Mouse (Mus musculus) limb, embryonic 11.5 days (tissue): ENCODE results near the gene Ube4a. TPM values are rescaled to one million over a fixed set of nuclear protein-coding genes. Genes with fewer than 3 reads are reported as not detected.

Experiments
- ATAC-seq: fragments of 200-750 bp; cut with Nextera tagmentation; 2 replicates; pipeline ENCODE4 v1.8.0; 2017; ENCODE audit warnings: low read depth; ENCODE audit not compliant: insufficient number of reproducible peaks, low FRiP score, low TSS enrichment
- DNase-seq: peaks from one replicate; pipeline ENCODE4 v3.0.0-alpha.2; 2015; ENCODE audit warnings: low spot score
- H3K27ac ChIP-seq: fragments of 300-500 bp; sonication (generic); replicated peaks from 2 replicates; pipeline ENCODE4 v1.5.1; 2014; ENCODE audit warnings: low read depth, mild to moderate bottlenecking, low read length
- H3K27me3 ChIP-seq: fragments of 300-500 bp; sonication (generic); 2 replicates; pipeline ENCODE4 v1.6.1; 2014; ENCODE audit warnings: mild to moderate bottlenecking, low read length, mixed read lengths; ENCODE audit not compliant: control insufficient read depth, insufficient read depth
- H3K36me3 ChIP-seq: fragments of 300-500 bp; sonication (generic); 2 replicates; pipeline ENCODE4 v1.6.1; 2014; ENCODE audit warnings: mild to moderate bottlenecking, low read length, moderate library complexity, mixed read lengths; ENCODE audit not compliant: control insufficient read depth, insufficient read depth
- H3K4me1 ChIP-seq: fragments of 300-500 bp; sonication (generic); 2 replicates; pipeline ENCODE4 v1.6.1; 2014; ENCODE audit warnings: low read length, mixed read lengths; ENCODE audit not compliant: control insufficient read depth, insufficient read depth
- H3K4me2 ChIP-seq: fragments of 300-500 bp; sonication (generic); 2 replicates; pipeline ENCODE4 v1.6.1; 2014; ENCODE audit warnings: low read depth, mild to moderate bottlenecking, moderate library complexity; ENCODE audit not compliant: severe bottlenecking
- H3K4me3 ChIP-seq: fragments of 300-500 bp; sonication (generic); 2 replicates; pipeline ENCODE4 v1.5.1; 2014; ENCODE audit warnings: low read depth, low read length
- H3K9ac ChIP-seq: fragments of 300-500 bp; sonication (generic); 2 replicates; pipeline ENCODE4 v1.6.1; 2014; ENCODE audit warnings: mild to moderate bottlenecking, low read length
- H3K9me3 ChIP-seq: fragments of 300-500 bp; sonication (generic); 2 replicates; pipeline ENCODE4 v1.6.1; 2016; ENCODE audit warnings: low read length; ENCODE audit not compliant: control insufficient read depth
- WGBS: fragments of 180-500 bp; shearing (Covaris S2); extraction: QIAGEN DNeasy Blood & Tissue Kit; methylation state at CpG from one replicate; pipeline ENCODE4 v1.1.7; 2014; 5-methylcytosine and 5-hydroxymethylcytosine counted together
- polyA plus RNA-seq: library from polyadenylated mRNA; unstranded; fragments of >200 nt; fragmentation: Nextera tagmentation; extraction: Ambion mirVana; gene quantifications from 2 replicates; pipeline ENCODE4 v1.2.1, GENCODE M21; 2014

The Ube4a gene
- polyA plus RNA-seq, 1 experiment from 2014 or later = 31.6 TPM

GRCm38 (mm10) chr9:44941756-44942155 is 23.6 kb downstream of the Ube4a start:
- H3K27me3 ChIP-seq = no peaks in the 10 kb centered on the region
- peaks cover 5% of the 10 kb centered on the region; the same call in 1 of the 2 replicates for H3K36me3 ChIP-seq
- DNase-seq (no peak), ATAC-seq (no peak)
- no peaks in the 10 kb centered on the region for H3K9me3 ChIP-seq
- H3K4me1 ChIP-seq = no peaks in the 10 kb centered on the region
- H3K4me2 ChIP-seq = no peak overlapping the region
- no peak overlapping the region for H3K9ac ChIP-seq
- no peak overlapping the region for H3K4me3 ChIP-seq
- 91% methylated on average over 4 of the region's 4 CpGs for WGBS
- no peak overlapping the region for H3K27ac ChIP-seq

- H3K9me3 ChIP-seq = no peaks in the 10 kb centered on the region
Observed at GRCm38 (mm10) chr9:44921543-44921942, 43.9 kb downstream of the Ube4a start.

GRCm38 (mm10) chr9:44921123-44921468 is 44.3 kb downstream of the Ube4a start:
- Histone ChIP-seq H3K9ac (peak overlapping the region; percentile 90), H3K9me3 (no peaks in the 10 kb centered on the region), H3K27me3 (no peaks in the 10 kb centered on the region), H3K4me3 (peak overlapping the region; percentile 92), H3K4me2 (peak overlapping the region; percentile 81), H3K36me3 (no peaks in the 10 kb centered on the region), H3K27ac (peak overlapping the region; percentile 82), H3K4me1 (peaks cover 4% of the 10 kb centered on the region; the same call in 1 of the 2 replicates)
- ATAC-seq (peak; percentile 73), DNase-seq (no peak)
- WGBS = under 1% methylated on average over 8 of the region's 8 CpGs

More at GRCm38 (mm10) chr9:44921543-44921942, 43.9 kb downstream of the Ube4a start:
- DNase-seq (no peak), ATAC-seq (no peak)
- peak overlapping the region; percentile 92 for H3K4me3 ChIP-seq
- no peaks in the 10 kb centered on the region for H3K27me3 ChIP-seq
- peak overlapping the region; percentile 82; the same call in 1 of the 2 replicates for H3K27ac ChIP-seq
- no peaks in the 10 kb centered on the region for H3K36me3 ChIP-seq
- H3K4me1 ChIP-seq = peaks cover 4% of the 10 kb centered on the region; the same call in 1 of the 2 replicates
- peak overlapping the region; percentile 90; the same call in 1 of the 2 replicates for H3K9ac ChIP-seq
- peak overlapping the region; percentile 81 for H3K4me2 ChIP-seq
- 73% methylated on average over 2 of the region's 2 CpGs for WGBS

- Histone ChIP-seq H3K9me3 (no peaks in the 10 kb centered on the region), H3K4me2 (peak within 1 kb of the TSS; percentile 81), H3K27ac (peak within 1 kb of the TSS; percentile 82), H3K27me3 (no peaks in the 10 kb centered on the region), H3K9ac (peak within 1 kb of the TSS; percentile 90), H3K4me3 (peak within 1 kb of the TSS; percentile 92), H3K36me3 (no peaks in the 10 kb centered on the region), H3K4me1 (peaks cover 4% of the 10 kb centered on the region; the same call in 1 of the 2 replicates)
- ATAC-seq (peak; percentile 86), DNase-seq (peak; percentile 90)
- under 1% methylated on average over 48 of the region's 48 CpGs for WGBS
Observed at GRCm38 (mm10) chr9:44920374-44921122, 44.9 kb downstream of the Ube4a start, which contains the start of gene Atp5l. Atp5l (minus strand) TSS chr9:44920742.

- Histone ChIP-seq H3K4me1 (peaks cover 4% of the 10 kb centered on the region; the same call in 1 of the 2 replicates), H3K36me3 (no peaks in the 10 kb centered on the region), H3K4me2 (peak overlapping the region; percentile 81), H3K27ac (no peak overlapping the region), H3K4me3 (peak overlapping the region; percentile 92), H3K27me3 (no peaks in the 10 kb centered on the region), H3K9ac (peak overlapping the region; percentile 90), H3K9me3 (no peaks in the 10 kb centered on the region)
- no peak for DNase-seq
- 44% methylated on average over 2 of the region's 2 CpGs for WGBS
- ATAC-seq = no peak
Observed at GRCm38 (mm10) chr9:44919606-44920005, 45.8 kb downstream of the Ube4a start.

- Histone ChIP-seq H3K27ac (no peak overlapping the region), H3K4me2 (no peak overlapping the region), H3K9me3 (no peaks in the 10 kb centered on the region), H3K36me3 (peaks cover 2% of the 10 kb centered on the region; the same call in 1 of the 2 replicates), H3K4me3 (no peak overlapping the region), H3K4me1 (peaks cover 4% of the 10 kb centered on the region; the same call in 1 of the 2 replicates), H3K9ac (no peak overlapping the region), H3K27me3 (no peaks in the 10 kb centered on the region)
- ATAC-seq (no peak), DNase-seq (peak; percentile 45)
- 67% methylated on average over 1 of the region's 1 CpGs for WGBS
Observed at GRCm38 (mm10) chr9:44916196-44916595, 49.2 kb downstream of the Ube4a start.

GRCm38 (mm10) chr9:44914706-44915105 is 50.7 kb downstream of the Ube4a start:
- Histone ChIP-seq H3K27ac (no peak overlapping the region), H3K27me3 (no peaks in the 10 kb centered on the region), H3K9ac (no peak overlapping the region), H3K4me1 (peaks cover 4% of the 10 kb centered on the region; the same call in 1 of the 2 replicates), H3K4me3 (no peak overlapping the region), H3K9me3 (no peaks in the 10 kb centered on the region), H3K4me2 (no peak overlapping the region), H3K36me3 (peaks cover 2% of the 10 kb centered on the region; the same call in 1 of the 2 replicates)
- DNase-seq = no peak
- WGBS = 80% methylated on average over 4 of the region's 4 CpGs
- no peak for ATAC-seq

- H3K9me3 ChIP-seq = no peaks in the 10 kb centered on the region
- 90% methylated on average over 4 of the region's 4 CpGs for WGBS
Observed at GRCm38 (mm10) chr9:44911365-44911764, 54.0 kb downstream of the Ube4a start.

More at GRCm38 (mm10) chr9:44911365-44911764, 54.0 kb downstream of the Ube4a start:
- Histone ChIP-seq H3K27me3 (no peaks in the 10 kb centered on the region), H3K9ac (no peak overlapping the region), H3K4me2 (no peak overlapping the region), H3K27ac (no peak overlapping the region), H3K36me3 (peaks cover 2% of the 10 kb centered on the region; the same call in 1 of the 2 replicates), H3K4me3 (no peak overlapping the region), H3K4me1 (no peaks in the 10 kb centered on the region)
- ATAC-seq (no peak), DNase-seq (no peak)
